Mouse (Mus musculus): ENCODE results near the gene Cd209f. TPM values are rescaled to one million over a fixed set of nuclear protein-coding genes. Genes with fewer than 3 reads are reported as not detected.
"Not testable (repeated sequence)": the region's sequence is repeated elsewhere in the genome, so short reads cannot be mapped to it uniquely, and the experiment has no call there.

The Cd209f gene
- 0.25 TPM in 1 of 2 replicates, not detected in the other for polyA plus RNA-seq (2015; fragmentation: Nextera tagmentation; extraction: Ambion mirVana)

DNA sequence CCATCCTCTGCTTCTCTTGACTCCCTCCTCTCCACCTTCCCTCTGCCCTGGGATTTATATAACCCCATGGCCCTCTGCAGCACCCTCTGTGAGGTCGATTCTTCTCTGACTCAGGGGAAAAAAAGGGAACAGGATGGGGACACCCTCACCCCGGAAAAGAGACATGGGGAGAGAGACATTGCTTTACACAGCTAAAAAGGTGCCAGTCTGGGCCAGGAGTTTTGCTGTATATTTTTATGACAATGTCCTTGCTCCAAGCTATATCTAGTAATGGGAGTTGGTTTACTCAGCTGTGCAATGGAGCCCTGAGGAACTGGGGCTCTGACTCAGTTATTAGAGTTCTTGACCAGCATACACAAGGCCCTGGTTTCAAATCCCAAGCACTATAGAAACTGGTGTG, at the start of gene Cd209f:
TSS of gene Cd209f (minus strand) at position 101 of the 400 bp plus-strand sequence.
- H3K27ac ChIP-seq (ENCODE audit: low read length); H3K36me3 ChIP-seq (ENCODE audit: control insufficient read depth, insufficient read depth); ATAC-seq; H3K27me3 ChIP-seq (replicated peaks; ENCODE audit: control insufficient read depth, insufficient read depth, low read length); H3K9me3 ChIP-seq (ENCODE audit: control insufficient read depth, low read length); H3K4me2 ChIP-seq (ENCODE audit: low read length); H3K9ac ChIP-seq (replicated peaks; ENCODE audit: low read depth, low read length); H3K4me1 ChIP-seq (replicated peaks; ENCODE audit: control insufficient read depth, insufficient read depth, low read length); H3K4me3 ChIP-seq (replicated peaks; ENCODE audit: low read length): not testable (repeated sequence)
- WGBS: 81% methylated on average over 1 of the region's 2 CpGs

DNA sequence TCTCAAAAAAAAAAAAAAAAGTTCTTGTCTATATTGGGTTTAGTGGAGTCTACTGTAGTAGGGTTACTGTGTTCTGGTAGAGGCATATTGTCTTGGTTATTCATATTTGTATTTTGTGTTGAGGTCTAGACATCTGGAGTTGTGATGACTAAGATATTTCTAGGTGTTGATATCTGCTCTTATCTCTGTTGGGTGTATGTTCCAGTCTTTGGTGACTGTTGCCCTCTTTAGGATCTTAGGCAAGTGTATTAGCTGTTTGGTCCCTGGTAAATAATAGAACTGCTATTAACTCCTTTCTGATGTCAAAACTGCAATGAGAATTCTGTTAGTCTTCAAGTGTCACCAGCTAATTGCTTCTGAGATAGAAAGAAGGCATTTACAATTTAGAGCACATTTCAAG, 49.2 kb upstream of the Cd209f start:
- Histone ChIP-seq H3K4me1 (replicated peaks; ENCODE audit: control insufficient read depth, insufficient read depth, low read length) (no peaks in the 10 kb centered on the region), H3K27me3 (replicated peaks; ENCODE audit: control insufficient read depth, insufficient read depth, low read length) (no peaks in the 10 kb centered on the region)

GRCm38 (mm10) chr8:4147272-4147671, 41.6 kb upstream of the Cd209f start:
- no peaks in the 10 kb centered on the region; the same call in 1 of the 2 replicates for H3K9me3 ChIP-seq (ENCODE audit: control insufficient read depth, low read length)
- H3K27me3 ChIP-seq (replicated peaks; ENCODE audit: control insufficient read depth, insufficient read depth, low read length): no peaks in the 10 kb centered on the region
- no peak overlapping the region for H3K27ac ChIP-seq (ENCODE audit: low read length)
- H3K9ac ChIP-seq (replicated peaks; ENCODE audit: low read depth, low read length): no peak overlapping the region
- H3K4me1 ChIP-seq (replicated peaks; ENCODE audit: control insufficient read depth, insufficient read depth, low read length): no peaks in the 10 kb centered on the region
- no peak overlapping the region for H3K4me2 ChIP-seq (ENCODE audit: low read length)
- ATAC-seq: no peak
- WGBS: 32% methylated on average over 1 of the region's 1 CpGs
- no peaks in the 10 kb centered on the region for H3K36me3 ChIP-seq (ENCODE audit: control insufficient read depth, insufficient read depth)
- no peak overlapping the region for H3K4me3 ChIP-seq (replicated peaks; ENCODE audit: low read length)

More for the DNA sequence above, 49.2 kb upstream of the Cd209f start:
- ATAC-seq: no peak
- Histone ChIP-seq H3K36me3 (ENCODE audit: control insufficient read depth, insufficient read depth) (no peaks in the 10 kb centered on the region), H3K9ac (replicated peaks; ENCODE audit: low read depth, low read length) (no peak overlapping the region), H3K4me2 (ENCODE audit: low read length) (no peak overlapping the region), H3K9me3 (ENCODE audit: control insufficient read depth, low read length) (no peaks in the 10 kb centered on the region; the same call in 1 of the 2 replicates), H3K27ac (ENCODE audit: low read length) (no peak overlapping the region), H3K4me3 (replicated peaks; ENCODE audit: low read length) (no peak overlapping the region)

GRCm38 (mm10) chr8:4141721-4142120, 36.1 kb upstream of the Cd209f start:
- Histone ChIP-seq H3K4me3 (replicated peaks; ENCODE audit: low read length) (no peak overlapping the region), H3K27ac (ENCODE audit: low read length) (no peak overlapping the region), H3K9ac (replicated peaks; ENCODE audit: low read depth, low read length) (no peak overlapping the region), H3K36me3 (ENCODE audit: control insufficient read depth, insufficient read depth) (no peaks in the 10 kb centered on the region), H3K4me2 (ENCODE audit: low read length) (no peak overlapping the region), H3K4me1 (replicated peaks; ENCODE audit: control insufficient read depth, insufficient read depth, low read length) (no peaks in the 10 kb centered on the region), H3K9me3 (ENCODE audit: control insufficient read depth, low read length) (no peaks in the 10 kb centered on the region), H3K27me3 (replicated peaks; ENCODE audit: control insufficient read depth, insufficient read depth, low read length) (no peaks in the 10 kb centered on the region)
- no peak for ATAC-seq
- WGBS: 66% methylated on average over 3 of the region's 3 CpGs

GRCm38 (mm10) chr8:4139660-4140646, 34.3 kb upstream of the Cd209f start:
- Histone ChIP-seq H3K4me3 (replicated peaks; ENCODE audit: low read length) (no peak overlapping the region), H3K9me3 (ENCODE audit: control insufficient read depth, low read length) (no peaks in the 10 kb centered on the region), H3K36me3 (ENCODE audit: control insufficient read depth, insufficient read depth) (no peaks in the 10 kb centered on the region), H3K4me1 (replicated peaks; ENCODE audit: control insufficient read depth, insufficient read depth, low read length) (no peaks in the 10 kb centered on the region), H3K27ac (ENCODE audit: low read length) (no peak overlapping the region), H3K4me2 (ENCODE audit: low read length) (peak overlapping the region; percentile 20; the same call in 1 of the 2 replicates), H3K9ac (replicated peaks; ENCODE audit: low read depth, low read length) (no peak overlapping the region), H3K27me3 (replicated peaks; ENCODE audit: control insufficient read depth, insufficient read depth, low read length) (no peaks in the 10 kb centered on the region)
- 10% methylated on average over 12 of the region's 12 CpGs for WGBS
- peak; percentile 82 for ATAC-seq

DNA sequence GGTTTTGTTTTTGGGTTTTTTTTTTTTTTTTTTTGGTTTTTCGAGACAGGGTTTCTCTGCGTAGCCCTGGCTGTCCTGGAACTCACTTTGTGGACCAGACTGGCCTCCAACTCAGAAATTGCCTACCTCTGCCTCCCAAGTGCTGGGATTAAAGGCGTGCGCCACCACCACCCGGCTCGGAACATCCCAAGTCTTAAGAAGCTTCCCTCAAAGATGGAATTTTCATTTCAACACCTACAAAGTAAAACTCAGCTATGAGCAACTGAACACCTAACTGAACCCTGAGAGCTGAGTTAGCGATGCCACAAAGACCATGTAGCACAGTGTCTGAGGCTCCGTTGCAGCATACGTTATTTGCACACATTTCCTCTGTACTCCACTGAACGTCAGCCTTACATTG, 28.2 kb upstream of the Cd209f start, which contains the start of gene Cd209g:
TSS of gene Cd209g (plus strand) at position 301 of the 400 bp plus-strand sequence.
- Histone ChIP-seq H3K4me1 (replicated peaks; ENCODE audit: control insufficient read depth, insufficient read depth, low read length) (no peaks in the 10 kb centered on the region), H3K4me3 (replicated peaks; ENCODE audit: low read length) (no peak within 1 kb of the TSS), H3K36me3 (ENCODE audit: control insufficient read depth, insufficient read depth) (no peaks in the 10 kb centered on the region), H3K4me2 (ENCODE audit: low read length) (no peak within 1 kb of the TSS), H3K27me3 (replicated peaks; ENCODE audit: control insufficient read depth, insufficient read depth, low read length) (no peaks in the 10 kb centered on the region), H3K9ac (replicated peaks; ENCODE audit: low read depth, low read length) (no peak within 1 kb of the TSS), H3K9me3 (ENCODE audit: control insufficient read depth, low read length) (no peaks in the 10 kb centered on the region), H3K27ac (ENCODE audit: low read length) (no peak within 1 kb of the TSS)
- WGBS: 92% methylated on average over 9 of the region's 10 CpGs
- ATAC-seq: no peak

- not testable (repeated sequence) for ATAC-seq; H3K9ac ChIP-seq (replicated peaks; ENCODE audit: low read depth, low read length); H3K27me3 ChIP-seq (replicated peaks; ENCODE audit: control insufficient read depth, insufficient read depth, low read length); H3K4me1 ChIP-seq (replicated peaks; ENCODE audit: control insufficient read depth, insufficient read depth, low read length); H3K4me2 ChIP-seq (ENCODE audit: low read length); H3K9me3 ChIP-seq (ENCODE audit: control insufficient read depth, low read length); H3K4me3 ChIP-seq (replicated peaks; ENCODE audit: low read length); H3K27ac ChIP-seq (ENCODE audit: low read length); H3K36me3 ChIP-seq (ENCODE audit: control insufficient read depth, insufficient read depth)
- 95% methylated on average over 3 of the region's 3 CpGs for WGBS
These were observed 17.1 kb downstream of the Cd209f start for GRCm38 (mm10) chr8:4088514-4088913.

- H3K4me3 ChIP-seq (replicated peaks; ENCODE audit: low read length); H3K4me2 ChIP-seq (ENCODE audit: low read length); H3K9ac ChIP-seq (replicated peaks; ENCODE audit: low read depth, low read length); H3K27me3 ChIP-seq (replicated peaks; ENCODE audit: control insufficient read depth, insufficient read depth, low read length); H3K27ac ChIP-seq (ENCODE audit: low read length); H3K36me3 ChIP-seq (ENCODE audit: control insufficient read depth, insufficient read depth); ATAC-seq; H3K9me3 ChIP-seq (ENCODE audit: control insufficient read depth, low read length); H3K4me1 ChIP-seq (replicated peaks; ENCODE audit: control insufficient read depth, insufficient read depth, low read length): not testable (repeated sequence)
- WGBS: 43% methylated on average over 30 of the region's 33 CpGs
These were observed 18.4 kb downstream of the Cd209f start for GRCm38 (mm10) chr8:4087180-4087722.

Measured in forebrain, embryonic 16.5 days (tissue).